Mouse (Mus musculus): ENCODE data around the gene Usp3. TPM values are rescaled to one million over a fixed set of nuclear protein-coding genes. Genes with fewer than 3 reads are reported as not detected.
A peak's percentile ranks its signal among the peaks of the same experiment; 100 is the strongest.

Gene Usp3
- polyA plus RNA-seq, 1 experiment: 41.2 TPM

DNA sequence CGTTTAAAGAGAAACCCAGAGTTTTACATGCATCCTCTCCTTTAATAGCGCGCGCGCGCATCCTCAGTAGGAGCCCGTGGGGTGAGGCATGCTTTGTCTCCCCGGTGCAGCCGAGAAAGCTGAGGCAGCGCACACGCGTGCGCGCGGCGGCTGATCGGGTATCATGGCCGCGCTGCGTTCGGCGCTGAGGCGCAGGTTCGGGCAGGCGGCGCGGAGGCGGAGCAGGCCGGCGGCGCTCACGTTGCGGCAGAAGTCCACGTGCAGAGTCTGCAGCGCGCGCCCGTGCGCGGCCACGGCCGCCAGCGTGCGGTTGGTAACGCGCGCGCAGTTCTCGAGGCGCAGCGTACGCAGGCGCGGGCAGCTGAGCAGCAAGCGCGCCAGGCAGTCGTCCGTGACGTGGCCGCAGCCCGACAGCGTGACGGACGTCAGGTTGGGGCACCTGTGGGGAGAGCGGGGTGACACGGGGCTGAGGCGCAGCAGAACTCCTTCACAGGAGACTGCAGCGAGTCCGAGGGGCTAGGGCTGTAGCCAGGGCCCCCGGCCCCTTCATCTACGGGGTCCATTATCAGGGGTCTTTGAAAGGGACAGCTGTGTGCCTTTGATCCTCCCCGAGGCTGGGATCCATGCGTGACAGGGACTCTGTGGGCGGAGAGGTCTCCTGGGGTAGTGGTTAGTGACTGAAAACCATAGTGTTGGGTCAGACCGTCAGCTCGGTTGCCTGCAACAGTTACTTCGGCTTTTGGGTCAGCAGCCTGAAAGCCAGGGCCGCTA is 81.2 kb downstream of the Usp3 start:
- peak; percentile 94 to 96 for DNase-seq (ENCODE audit: extremely low spot score in 1 of 2, low spot score in 1 of 2)

DNA sequence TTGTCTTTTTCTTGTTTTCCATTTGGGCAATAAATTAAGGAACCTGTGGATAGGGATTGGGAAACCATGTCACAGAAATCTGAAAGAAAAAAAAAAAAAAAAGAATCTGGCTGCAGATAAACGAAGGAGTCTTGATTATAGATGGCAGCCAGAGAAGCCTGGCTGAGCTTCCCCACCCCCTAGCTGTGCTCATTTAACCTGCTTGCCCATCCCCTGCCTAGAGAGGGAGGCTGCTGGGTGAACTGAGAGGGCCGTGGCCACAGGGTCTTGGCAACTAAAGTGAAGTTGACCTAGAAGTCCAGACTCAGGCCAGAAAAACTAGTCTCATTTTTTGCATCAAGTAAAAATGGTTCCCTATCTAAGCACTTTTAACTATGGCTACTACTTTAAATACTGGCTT is 82.0 kb downstream of the Usp3 start:
- no peak for DNase-seq (ENCODE audit: extremely low spot score in 1 of 2, low spot score in 1 of 2)

DNA sequence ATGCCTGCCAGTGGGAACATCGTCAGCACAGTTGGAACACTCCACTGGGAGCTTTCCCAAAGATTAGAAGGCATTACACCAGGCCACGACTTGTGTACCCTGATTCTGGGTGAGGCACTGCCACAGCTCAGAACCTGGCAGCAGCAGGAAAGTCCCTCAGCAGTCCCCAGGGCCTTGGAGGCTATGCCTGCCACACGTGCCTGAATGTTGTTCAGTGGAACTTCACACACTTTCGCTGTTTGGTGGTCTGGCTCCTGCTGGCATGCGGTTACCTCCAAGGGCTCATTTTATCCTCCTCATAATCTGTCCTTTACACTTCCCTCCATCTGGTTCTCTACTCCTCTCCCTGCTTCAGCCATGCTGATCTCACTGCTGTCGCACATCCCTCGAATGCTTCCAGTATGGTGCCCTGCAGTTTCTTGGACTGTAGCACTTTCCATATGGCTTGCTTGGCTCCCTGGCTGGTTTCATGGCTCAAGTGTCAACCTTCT is 82.5 kb downstream of the Usp3 start:
- no peak for DNase-seq (ENCODE audit: extremely low spot score in 1 of 2, low spot score in 1 of 2)

DNA sequence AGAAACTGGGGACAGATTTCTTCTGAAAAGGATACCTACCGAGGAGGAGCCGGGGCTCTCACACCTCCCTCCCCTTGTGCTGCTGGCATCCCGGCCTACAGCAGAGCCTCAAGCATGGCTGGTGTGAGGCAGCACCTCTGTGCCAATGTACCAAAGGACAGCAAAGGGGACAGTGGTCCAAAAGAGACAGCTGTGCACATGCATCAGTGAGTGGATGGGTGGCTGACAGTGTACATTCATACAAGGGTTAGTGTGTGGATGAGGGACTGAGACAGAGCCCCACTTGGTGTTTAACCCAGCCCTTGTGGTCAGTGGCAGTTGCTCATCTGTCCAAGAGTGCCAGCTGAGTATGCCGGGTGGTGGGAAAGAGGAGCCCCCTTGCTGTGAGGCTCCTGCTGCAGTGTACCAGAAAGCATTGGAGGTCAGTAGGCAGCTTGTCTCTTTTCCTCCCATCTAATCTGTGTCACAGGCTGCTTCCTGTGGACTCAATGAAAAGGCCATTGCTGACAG is 84.0 kb downstream of the Usp3 start:
- DNase-seq (ENCODE audit: extremely low spot score in 1 of 2, low spot score in 1 of 2): no peak

DNA sequence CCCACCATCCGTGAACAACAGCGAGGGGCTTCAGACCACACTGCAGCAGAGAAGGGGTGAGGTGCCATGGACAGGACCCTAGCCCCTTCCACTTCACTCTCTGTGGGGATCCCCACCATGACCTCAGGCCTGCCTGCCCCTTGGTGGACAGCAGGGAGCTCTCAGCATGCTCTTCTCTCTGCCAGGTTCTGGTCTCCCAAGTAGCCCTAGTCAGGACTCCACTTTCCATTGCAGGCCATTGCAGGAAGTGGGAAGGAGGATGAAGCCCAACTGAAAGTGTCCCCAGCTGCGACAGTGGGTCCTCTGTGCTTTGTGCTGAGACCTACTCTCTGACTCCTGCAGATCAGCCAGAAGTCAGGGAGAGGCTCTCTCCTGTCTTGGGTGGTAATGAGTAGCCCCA is 85.3 kb downstream of the Usp3 start:
- DNase-seq (ENCODE audit: extremely low spot score in 1 of 2, low spot score in 1 of 2): no peak

DNA sequence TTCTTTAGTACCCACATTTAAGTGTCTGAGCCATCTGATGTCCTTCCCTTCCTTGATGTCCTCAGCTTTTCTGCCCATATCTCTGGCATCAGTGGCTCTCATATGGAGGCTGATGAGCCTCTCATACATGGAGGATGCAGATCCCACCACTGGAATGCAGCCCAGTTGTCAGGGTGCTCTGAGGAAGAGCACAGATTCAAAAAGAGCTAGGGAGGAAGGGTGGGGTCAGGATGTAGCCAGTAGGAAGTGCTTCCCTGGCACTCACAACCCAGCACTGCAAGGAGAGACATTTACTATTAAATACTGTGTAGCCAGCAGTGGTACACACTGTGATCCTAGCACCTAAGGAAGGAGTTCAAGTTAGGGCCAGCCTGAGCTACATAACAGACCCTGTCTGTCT is 86.5 kb downstream of the Usp3 start:
- no peak for DNase-seq (ENCODE audit: extremely low spot score in 1 of 2, low spot score in 1 of 2)

DNA sequence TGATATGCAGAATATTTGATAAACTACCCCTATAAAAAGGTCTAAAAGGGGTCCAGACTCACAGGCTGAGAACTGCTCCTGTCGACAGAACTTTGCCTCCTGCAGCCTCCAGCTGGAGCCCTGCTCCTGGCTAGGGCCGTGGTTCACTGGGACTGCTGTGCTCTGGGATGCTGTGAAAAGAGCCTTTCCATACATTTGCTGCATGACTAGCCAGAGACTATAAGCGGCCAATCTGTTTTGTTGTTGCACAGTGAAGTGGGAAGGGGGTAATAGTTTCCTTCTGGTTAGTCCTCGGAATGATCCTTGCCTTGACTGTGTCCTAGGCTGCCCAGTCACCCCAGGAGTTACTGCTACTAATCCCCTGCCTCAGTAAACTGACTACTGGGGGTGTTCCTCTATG is 86.9 kb downstream of the Usp3 start:
- no peak for DNase-seq (ENCODE audit: extremely low spot score in 1 of 2, low spot score in 1 of 2)

DNA sequence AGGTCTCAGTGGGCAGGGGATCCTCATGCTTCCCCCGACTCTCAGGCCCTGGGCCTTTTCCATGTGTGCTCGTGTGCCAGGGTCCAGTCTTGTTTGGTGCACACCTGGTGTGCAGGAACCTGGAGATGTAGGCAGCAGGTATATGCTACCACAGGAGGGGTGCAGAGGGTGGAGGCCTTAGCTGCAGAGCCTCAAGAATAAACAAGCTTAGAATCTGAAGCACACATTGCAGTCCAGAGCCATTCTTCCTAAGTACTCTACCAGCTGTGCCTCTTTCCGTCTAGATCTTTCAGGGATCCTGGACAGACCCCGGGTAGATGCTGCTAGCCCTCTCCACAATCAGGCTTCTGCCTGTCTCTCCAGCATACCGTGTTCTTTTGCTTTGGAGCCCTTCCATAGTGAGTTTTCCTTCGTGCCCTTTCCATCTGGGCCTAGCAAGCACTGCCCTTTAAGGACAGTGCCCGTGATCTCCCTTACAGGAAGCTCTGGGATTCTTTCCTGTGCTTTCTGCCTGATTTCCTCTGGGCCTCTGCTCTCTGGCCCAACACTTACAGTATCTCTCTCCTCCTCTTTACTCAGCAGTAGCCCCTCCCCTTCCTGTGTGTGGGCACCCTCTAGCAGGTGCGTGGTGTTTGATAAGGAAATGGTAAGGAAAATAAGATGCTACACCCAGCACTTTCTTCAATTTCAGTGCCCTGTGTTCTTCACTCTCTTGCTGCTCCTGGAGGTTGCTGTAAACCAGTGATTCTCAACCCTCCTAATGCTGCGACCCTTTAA is 87.6 kb downstream of the Usp3 start:
- no peak for DNase-seq (ENCODE audit: extremely low spot score in 1 of 2, low spot score in 1 of 2)

DNA sequence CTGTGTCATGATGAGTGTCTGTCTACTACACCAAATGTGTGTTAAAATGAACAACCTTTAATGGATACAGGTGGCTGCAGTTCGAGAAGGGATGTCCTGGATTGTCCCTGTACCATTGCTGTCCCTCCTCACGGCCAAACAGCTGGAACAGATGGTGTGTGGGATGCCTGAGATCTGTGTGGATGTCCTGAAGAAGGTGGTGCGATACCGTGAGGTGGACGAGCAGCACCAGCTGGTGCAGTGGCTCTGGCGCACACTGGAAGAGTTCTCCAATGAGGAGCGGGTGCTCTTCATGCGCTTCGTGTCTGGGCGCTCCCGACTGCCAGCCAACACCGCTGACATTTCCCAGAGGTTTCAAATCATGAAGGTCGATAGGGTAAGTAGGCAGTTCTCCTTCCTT is 88.4 kb downstream of the Usp3 start:
- DNase-seq (ENCODE audit: extremely low spot score in 1 of 2, low spot score in 1 of 2): peak in 1 of 2 experiments; percentile 74

DNA sequence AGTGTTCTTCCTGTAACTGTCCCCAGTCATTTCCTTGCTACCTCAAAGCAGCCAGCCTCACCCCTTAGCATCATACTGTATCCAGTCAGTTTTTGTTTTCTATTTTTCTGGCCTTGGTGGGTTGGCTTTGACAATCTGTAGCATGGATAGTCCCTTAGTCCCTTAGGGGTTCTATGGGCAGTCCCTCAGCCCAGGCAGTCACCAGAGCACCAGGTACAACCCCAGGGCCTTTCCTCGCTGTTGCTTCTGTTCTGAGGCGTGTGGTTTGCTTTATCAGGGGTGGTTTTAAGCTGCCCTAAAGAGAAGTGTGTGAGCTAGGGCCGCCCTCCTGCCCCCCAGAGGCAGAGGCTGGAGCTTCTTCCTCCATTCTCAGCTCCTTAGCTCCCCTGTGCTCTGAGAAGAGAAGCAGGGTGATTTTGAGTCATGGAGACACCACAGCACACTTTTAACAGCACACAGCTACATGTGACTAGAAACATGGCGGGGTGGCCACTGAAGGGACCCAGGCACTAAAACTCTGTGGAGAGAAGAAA is 89.0 kb downstream of the Usp3 start:
- DNase-seq (ENCODE audit: extremely low spot score in 1 of 2, low spot score in 1 of 2): no peak

DNA sequence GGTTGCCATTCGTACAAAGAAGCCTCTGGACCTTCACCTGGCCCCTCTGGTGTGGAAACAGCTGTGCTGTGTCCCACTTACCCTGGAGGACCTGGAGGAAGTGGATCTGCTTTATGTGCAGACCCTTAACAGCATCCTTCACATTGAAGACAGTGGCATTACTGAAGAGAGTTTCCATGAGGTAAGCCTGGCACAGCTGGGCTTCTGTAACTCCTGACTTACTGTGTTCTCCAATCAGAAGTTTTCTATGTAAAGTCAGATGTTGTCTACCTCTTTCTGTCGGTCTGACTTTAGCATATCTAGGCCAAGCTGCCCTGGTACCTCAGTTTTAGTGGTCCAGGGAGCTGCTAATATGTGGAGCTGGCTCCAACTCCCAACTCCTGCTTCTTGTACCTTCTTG is 91.7 kb downstream of the Usp3 start:
- no peak for DNase-seq (ENCODE audit: extremely low spot score in 1 of 2, low spot score in 1 of 2)

DNA sequence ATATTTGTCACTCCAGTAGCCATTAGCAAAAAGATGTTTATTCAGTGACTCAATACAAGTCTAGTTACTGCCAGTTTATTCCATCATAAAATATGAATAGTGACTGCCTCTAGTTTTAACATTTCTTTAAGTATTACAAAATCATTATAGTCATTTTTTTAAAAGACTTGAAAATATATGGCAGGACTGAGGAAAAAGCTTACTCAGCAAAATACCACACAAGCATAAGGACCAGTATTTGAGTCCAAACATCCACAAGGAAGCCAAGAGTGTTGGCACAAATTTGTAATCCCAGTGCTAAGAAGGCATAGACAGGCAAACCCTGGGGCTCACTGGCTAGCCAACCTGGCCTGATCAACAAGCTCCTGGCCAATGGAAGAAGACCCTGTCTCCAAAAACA is 99.0 kb downstream of the Usp3 start:
- DNase-seq (ENCODE audit: extremely low spot score in 1 of 2, low spot score in 1 of 2): no peak

DNA sequence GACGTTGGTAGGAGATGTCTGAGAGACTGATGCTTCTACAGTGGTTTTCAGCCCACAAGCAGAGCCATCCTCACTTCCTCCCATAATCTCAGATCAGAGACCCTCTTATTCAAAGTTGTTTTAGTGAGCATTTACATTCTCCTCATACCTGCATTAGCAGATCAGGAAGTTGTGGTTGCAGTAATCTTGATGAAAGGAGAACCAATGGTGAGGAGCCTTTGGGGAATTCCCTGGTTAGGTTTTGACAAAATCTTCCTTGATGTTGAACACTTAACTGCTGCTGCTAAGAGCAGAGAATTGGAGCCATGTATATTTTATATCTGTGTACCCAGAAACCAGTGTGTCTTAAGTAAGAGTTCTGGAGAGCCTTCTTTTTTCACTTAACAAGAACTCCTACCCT is 100.6 kb downstream of the Usp3 start:
- DNase-seq (ENCODE audit: extremely low spot score in 1 of 2, low spot score in 1 of 2): no peak

DNA sequence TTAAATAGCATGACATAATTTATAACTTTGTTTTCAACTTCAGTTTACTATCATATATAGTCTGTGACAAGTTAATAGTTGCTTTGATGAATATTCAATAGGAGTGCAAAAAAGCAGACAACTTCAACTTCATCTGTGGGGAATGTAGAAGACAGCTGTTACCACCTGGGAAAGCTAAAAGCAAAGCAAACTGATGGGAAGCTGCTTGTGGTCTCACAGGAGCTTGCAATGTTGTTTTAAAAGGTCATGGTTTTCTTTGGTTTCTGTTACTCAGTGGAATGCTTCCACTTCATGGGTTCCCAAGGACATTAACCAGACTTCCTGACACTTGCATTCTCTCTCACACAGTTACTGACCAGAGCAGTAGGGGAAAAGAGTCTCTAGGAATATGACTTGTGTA is 104.2 kb downstream of the Usp3 start:
- DNase-seq (ENCODE audit: extremely low spot score in 1 of 2, low spot score in 1 of 2): no peak

DNA sequence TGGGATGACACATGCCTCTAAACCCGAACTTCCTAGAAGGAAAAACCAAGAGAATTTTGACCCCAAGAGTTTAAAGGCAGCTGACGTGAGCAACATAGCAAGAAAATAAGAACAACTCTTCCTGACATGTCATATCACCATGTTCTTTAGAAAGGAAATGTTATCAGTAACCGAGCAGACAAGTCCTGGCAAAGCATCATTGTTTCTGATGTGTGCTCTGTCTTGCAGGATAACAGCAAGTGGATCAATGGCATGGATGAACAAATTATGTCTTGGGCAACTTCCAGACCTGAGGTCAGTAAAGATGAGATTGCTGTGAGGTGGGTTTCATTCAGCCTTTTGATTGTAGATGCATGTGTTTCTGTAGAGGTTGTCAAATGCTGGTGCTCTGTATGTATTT is 109.5 kb downstream of the Usp3 start:
- DNase-seq (ENCODE audit: extremely low spot score in 1 of 2, low spot score in 1 of 2): no peak

DNA sequence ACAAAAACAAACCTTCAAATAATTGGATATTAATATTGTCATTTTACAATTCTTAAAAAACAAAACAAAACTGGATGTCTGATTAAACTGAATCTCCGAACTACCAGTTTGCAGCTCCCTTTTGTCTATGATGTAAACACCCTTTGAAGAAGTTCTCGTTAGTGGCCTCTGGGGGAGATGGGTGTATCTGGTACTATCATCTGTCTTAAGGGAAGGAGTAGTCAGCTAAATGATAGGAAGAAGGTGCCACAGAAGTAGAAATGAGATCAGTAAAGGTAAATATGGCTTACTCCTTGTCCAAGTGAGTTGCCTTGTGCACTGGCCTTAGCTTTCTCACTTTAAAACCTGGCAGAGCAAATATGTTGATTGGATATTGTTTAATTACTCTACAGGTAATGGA is 115.2 kb downstream of the Usp3 start:
- no peak for DNase-seq (ENCODE audit: extremely low spot score in 1 of 2, low spot score in 1 of 2)

DNA sequence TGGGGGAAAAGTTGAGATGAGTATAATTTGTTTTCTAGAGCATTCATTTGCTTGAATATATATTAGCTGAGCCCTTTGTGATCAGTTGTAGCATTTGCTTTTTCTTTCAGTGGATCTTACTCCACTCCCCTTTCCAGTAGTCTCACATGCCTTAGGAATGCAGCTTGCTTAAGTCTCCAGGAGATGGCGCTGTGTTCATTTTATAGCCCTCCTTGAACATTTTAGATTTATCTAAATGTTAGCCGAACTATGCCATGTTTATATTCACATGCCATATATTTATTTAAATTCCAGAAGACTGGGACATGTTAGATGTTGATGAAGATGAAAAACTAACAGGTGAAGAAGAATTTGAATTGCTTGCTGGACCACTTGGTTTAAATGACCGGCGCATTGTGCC is 127.9 kb downstream of the Usp3 start:
- DNase-seq (ENCODE audit: extremely low spot score in 1 of 2, low spot score in 1 of 2): peak in 1 of 2 experiments; percentile 47

Other genes with a start within 250 kb of the Usp3 start
- gene Herc1, start 242.7 kb downstream of the Usp3 start, polyA plus RNA-seq (2012; rRNA removed): 64.9 and 68.6 TPM in 2 replicates
- 0.69 and 0.70 TPM in 2 replicates for gene Fbxl22, start 78.5 kb downstream of the Usp3 start, polyA plus RNA-seq (2012; rRNA removed)
- gene Car12, start 120.5 kb upstream of the Usp3 start, polyA plus RNA-seq (2012; rRNA removed): 10.6 and 13.6 TPM in 2 replicates
- gene Aph1b, start 202.3 kb upstream of the Usp3 start, polyA plus RNA-seq (2012; rRNA removed): 16.5 and 18.1 TPM in 2 replicates
- 0.42 and 0.44 TPM in 2 replicates for gene Gm10647, start 203.9 kb upstream of the Usp3 start, polyA plus RNA-seq (2012; rRNA removed)
- gene Aph1c, start 241.6 kb upstream of the Usp3 start, polyA plus RNA-seq (2012; rRNA removed): 7.1 and 7.2 TPM in 2 replicates

Measured in frontal cortex, adult 2 months (tissue).